8 mouse cellular contexts compared by ENCODE assay signal in genomic region chr6:30510291-30510690, GRCm38 (mm10). TPM values are rescaled to one million over a fixed set of nuclear protein-coding genes. Genes with fewer than 3 reads are reported as not detected.
DNase-seq lines count a peak whose midpoint lies in the region; ATAC-seq lines count a peak whose summit lies in the region.

No protein-coding gene starts in this region.

- H3K4me3 ChIP-seq in forebrain, embryonic 14.5 days (ENCODE audit: low read depth, low read length) = no peak overlapping the region
- H3K4me3 ChIP-seq in limb, embryonic 10.5 days = peak overlapping the region; percentile 65
- peak overlapping the region; percentile 54 for H3K4me3 ChIP-seq in neural tube, embryonic 13.5 days

- H3K27ac ChIP-seq in forebrain, embryonic 14.5 days (ENCODE audit: low read depth, low read length) = peak overlapping the region; percentile 73
- H3K27ac ChIP-seq in limb, embryonic 10.5 days = peak overlapping the region; percentile 98
- H3K27ac ChIP-seq in neural tube, embryonic 13.5 days (replicated peaks) = peak overlapping the region; percentile 96

- 49% methylated on average over 5 of the region's 5 CpGs for WGBS in forebrain, embryonic 14.5 days
- WGBS in limb, embryonic 10.5 days = 70% methylated on average over 5 of the region's 5 CpGs
- 66% methylated on average over 5 of the region's 5 CpGs for WGBS in neural tube, embryonic 13.5 days

- intact Hi-C loops in gastrocnemius, postnatal 14 days (cut with DNase I; ENCODE audit: low total_unique reads) = no loop called here

- no peaks in the 10 kb centered on the region for H3K9me3 ChIP-seq in forebrain, embryonic 14.5 days (replicated peaks; ENCODE audit: control insufficient read depth, low read length)
- H3K9me3 ChIP-seq in limb, embryonic 10.5 days (replicated peaks) = no peaks in the 10 kb centered on the region
- H3K9me3 ChIP-seq in neural tube, embryonic 13.5 days = no peaks in the 10 kb centered on the region

- H3K9ac ChIP-seq in forebrain, embryonic 14.5 days (ENCODE audit: low read length) = peak overlapping the region; percentile 45; the same call in 1 of the 2 replicates
- H3K9ac ChIP-seq in neural tube, embryonic 13.5 days = peak overlapping the region; percentile 44

- H3K27me3 ChIP-seq in forebrain, embryonic 14.5 days (replicated peaks; ENCODE audit: control insufficient read depth, insufficient read depth, low read length) = no peaks in the 10 kb centered on the region
- no peaks in the 10 kb centered on the region for H3K27me3 ChIP-seq in limb, embryonic 10.5 days (ENCODE audit: low read depth, poor library complexity, severe bottlenecking)
- no peaks in the 10 kb centered on the region for H3K27me3 ChIP-seq in neural tube, embryonic 13.5 days

- H3K4me1 ChIP-seq in forebrain, embryonic 14.5 days (ENCODE audit: control insufficient read depth, insufficient read depth, low read length) = peaks cover 4% of the 10 kb centered on the region
- H3K4me1 ChIP-seq in limb, embryonic 10.5 days = peaks cover 37% of the 10 kb centered on the region
- H3K4me1 ChIP-seq in neural tube, embryonic 13.5 days (replicated peaks) = peaks cover 10% of the 10 kb centered on the region

- ATAC-seq in forebrain, embryonic 14.5 days = 0 out of 2 replicates have a peak, but pooled peaks have one; percentile 4
- peak; percentile 36; the same call in 1 of the 2 replicates for ATAC-seq in neural tube, embryonic 13.5 days (ENCODE audit: low read depth)
- ATAC-seq in activated CD4-positive, CD25-positive, alpha-beta regulatory T cell, adult 4 months = no peak

- H3K4me2 ChIP-seq in forebrain, embryonic 14.5 days (ENCODE audit: low read length) = peak overlapping the region; percentile 64
- peak overlapping the region; percentile 82 for H3K4me2 ChIP-seq in neural tube, embryonic 13.5 days

- H3K36me3 ChIP-seq in forebrain, embryonic 14.5 days (ENCODE audit: control insufficient read depth, insufficient read depth, low read length) = peaks cover 5% of the 10 kb centered on the region; the same call in 1 of the 2 replicates
- peaks cover 24% of the 10 kb centered on the region for H3K36me3 ChIP-seq in limb, embryonic 10.5 days
- peaks cover 10% of the 10 kb centered on the region for H3K36me3 ChIP-seq in neural tube, embryonic 13.5 days

- peak; percentile 16 for DNase-seq in gastrocnemius, postnatal 10 days
- no peak for DNase-seq in gastrocnemius, postnatal 14 days
- peak; percentile 34 for DNase-seq in NIH3T3 (ENCODE audit: low read depth)
- DNase-seq in forebrain, embryonic 14.5 days (ENCODE audit: low spot score) = no peak
- DNase-seq in limb, embryonic 10.5 days (ENCODE audit: low spot score) = no peak
- DNase-seq in layer of hippocampus, adult 8-10 months (ENCODE audit: low spot score in 2 of 2) = no peak

RNA-seq across cellular contexts. Expression of gene Ssmem1, which starts 0.6 kb away (rescaled TPM):
- under 1 TPM; 0.21 to 0.56 TPM for total RNA-seq in gastrocnemius, postnatal 10 days (2021)
- under 1 TPM; 0.14 to 0.29 TPM for total RNA-seq in gastrocnemius, postnatal 14 days (2021)
- polyA plus RNA-seq in forebrain, embryonic 14.5 days (2014; fragmentation: Nextera tagmentation; extraction: Ambion mirVana) = 0.16 and 0.20 TPM in 2 replicates
- polyA plus RNA-seq in limb, embryonic 10.5 days (2016; fragmentation: Nextera tagmentation; extraction: Ambion mirVana) = 0.38 and 0.59 TPM in 2 replicates
- not detected in 2 replicates for polyA plus RNA-seq in neural tube, embryonic 13.5 days (2015; fragmentation: Nextera tagmentation; extraction: Ambion mirVana)
- total RNA-seq in layer of hippocampus, adult 8-10 months (2022) = 1 to 10 TPM in 3 of 4 experiments, under 1 TPM in 1; 0.39 to 1.5 (median 1.1) TPM
- not detected for polyA plus RNA-seq in activated CD4-positive, CD25-positive, alpha-beta regulatory T cell, adult 4 months (2017; shearing (Covaris generic))

RNA-seq across cellular contexts. Expression of gene Tmem209, which starts 0.7 kb away (rescaled TPM):
- 10 to 100 TPM; 10.5 to 12.1 TPM for total RNA-seq in gastrocnemius, postnatal 10 days (2021)
- 1 to 10 TPM; 7.9 to 8.3 TPM for total RNA-seq in gastrocnemius, postnatal 14 days (2021)
- polyA plus RNA-seq in forebrain, embryonic 14.5 days (2014; fragmentation: Nextera tagmentation; extraction: Ambion mirVana) = 37.8 and 44.5 TPM in 2 replicates
- 45.7 and 51.6 TPM in 2 replicates for polyA plus RNA-seq in limb, embryonic 10.5 days (2016; fragmentation: Nextera tagmentation; extraction: Ambion mirVana)
- polyA plus RNA-seq in neural tube, embryonic 13.5 days (2015; fragmentation: Nextera tagmentation; extraction: Ambion mirVana) = 28.3 and 28.4 TPM in 2 replicates
- 10 to 100 TPM; 21.4 to 25.7 (median 24.1) TPM for total RNA-seq in layer of hippocampus, adult 8-10 months (2022)
- 10 to 100 TPM; 48.4 to 59.2 TPM for polyA plus RNA-seq in activated CD4-positive, CD25-positive, alpha-beta regulatory T cell, adult 4 months (2017; shearing (Covaris generic))

RNA-seq across cellular contexts. Expression of gene Cpa2, which starts 31.1 kb away (rescaled TPM):
- total RNA-seq in gastrocnemius, postnatal 10 days (2021) = 1 to 10 TPM; 1.2 to 1.6 TPM
- total RNA-seq in gastrocnemius, postnatal 14 days (2021) = 1 to 10 TPM in 1 of 2 experiments, not detected in 1; 1.3 TPM
- polyA plus RNA-seq in forebrain, embryonic 14.5 days (2014; fragmentation: Nextera tagmentation; extraction: Ambion mirVana) = 4.5 and 5.4 TPM in 2 replicates
- polyA plus RNA-seq in limb, embryonic 10.5 days (2016; fragmentation: Nextera tagmentation; extraction: Ambion mirVana) = 109 and 110 TPM in 2 replicates
- 6.2 and 7.8 TPM in 2 replicates for polyA plus RNA-seq in neural tube, embryonic 13.5 days (2015; fragmentation: Nextera tagmentation; extraction: Ambion mirVana)
- total RNA-seq in layer of hippocampus, adult 8-10 months (2022) = 1 to 10 TPM; 1.4 to 2.5 (median 1.9) TPM
- under 1 TPM in 1 of 2 experiments, not detected in 1; 0.34 TPM for polyA plus RNA-seq in activated CD4-positive, CD25-positive, alpha-beta regulatory T cell, adult 4 months (2017; shearing (Covaris generic))

RNA-seq across cellular contexts. Expression of gene Cpa4, which starts 57.9 kb away (rescaled TPM):
- 1 to 10 TPM in 1 of 2 experiments, under 1 TPM in 1; 0.80 to 1.2 TPM for total RNA-seq in gastrocnemius, postnatal 10 days (2021)
- total RNA-seq in gastrocnemius, postnatal 14 days (2021) = under 1 TPM; 0.13 to 0.25 TPM
- polyA plus RNA-seq in forebrain, embryonic 14.5 days (2014; fragmentation: Nextera tagmentation; extraction: Ambion mirVana) = 2.3 and 2.8 TPM in 2 replicates
- polyA plus RNA-seq in limb, embryonic 10.5 days (2016; fragmentation: Nextera tagmentation; extraction: Ambion mirVana) = 1.1 and 1.4 TPM in 2 replicates
- polyA plus RNA-seq in neural tube, embryonic 13.5 days (2015; fragmentation: Nextera tagmentation; extraction: Ambion mirVana) = 0.59 and 0.87 TPM in 2 replicates
- under 1 TPM in 2 of 4 experiments, not detected in 2; 0.13 to 0.16 TPM for total RNA-seq in layer of hippocampus, adult 8-10 months (2022)
- polyA plus RNA-seq in activated CD4-positive, CD25-positive, alpha-beta regulatory T cell, adult 4 months (2017; shearing (Covaris generic)) = under 1 TPM in 1 of 2 experiments, not detected in 1; 0.16 TPM

Comparison
In these comparisons a context has a peak if more than half of its experiments do, and no peak if none do; other contexts are left out.
1. DNase-seq: peak in gastrocnemius, postnatal 10 days (single experiment) and NIH3T3 (single experiment); none in gastrocnemius, postnatal 14 days (single experiment), forebrain, embryonic 14.5 days (single experiment), limb, embryonic 10.5 days (single experiment) and layer of hippocampus, adult 8-10 months (0 of 2).
2. RNA of gene Cpa2, which starts 31.1 kb away (polyA plus RNA-seq): 109 to 110 TPM in limb, embryonic 10.5 days; 6.2 to 7.8 TPM in neural tube, embryonic 13.5 days, 4.5 to 5.4 TPM in forebrain, embryonic 14.5 days and 0.34 TPM in activated CD4-positive, CD25-positive, alpha-beta regulatory T cell, adult 4 months; every median in the first group is over 10 times any median in the second.
3. Peak in every context shown above with its lines, with median percentiles within 50 percentile points of each other: H3K27ac ChIP-seq.